Mouse (Mus musculus): ENCODE measurements around the gene Vmn1r151. TPM values are rescaled to one million over a fixed set of nuclear protein-coding genes. Genes with fewer than 3 reads are reported as not detected.
"Not testable (repeated sequence)": the region's sequence is repeated elsewhere in the genome, so short reads cannot be mapped to it uniquely, and the experiment has no call there.

Vmn1r151 gene
- not detected in 2 replicates for polyA plus RNA-seq (2012; ENCODE audit: insufficient read depth, insufficient read length, missing spikeins)

- H3K4me3 ChIP-seq (ENCODE audit: insufficient read depth, low read length); H3K27ac ChIP-seq (ENCODE audit: insufficient read depth, low read depth, low read length); H3K4me1 ChIP-seq (ENCODE audit: control insufficient read depth, insufficient read depth, low read length): not testable (repeated sequence)
Measured at GRCm38 (mm10) chr7:22499578-22499977, at the start of gene Vmn1r151. Vmn1r151 (minus strand) TSS chr7:22499678.

- H3K4me3 ChIP-seq (ENCODE audit: insufficient read depth, low read length); H3K27ac ChIP-seq (ENCODE audit: insufficient read depth, low read depth, low read length); H3K4me1 ChIP-seq (ENCODE audit: control insufficient read depth, insufficient read depth, low read length): not testable (repeated sequence)
Measured at GRCm38 (mm10) chr7:22534787-22535186, 35.3 kb upstream of the Vmn1r151 start, which contains the start of gene Gm8677. Gm8677 (minus strand) TSS chr7:22534887.

GRCm38 (mm10) chr7:22522667-22523066 lies 23.2 kb upstream of the Vmn1r151 start, which contains the start of gene Vmn1r152:
Vmn1r152 (plus strand) TSS chr7:22522967.
- not testable (repeated sequence) for H3K4me1 ChIP-seq (ENCODE audit: control insufficient read depth, insufficient read depth, low read length); H3K4me3 ChIP-seq (ENCODE audit: insufficient read depth, low read length); H3K27ac ChIP-seq (ENCODE audit: insufficient read depth, low read depth, low read length)

GRCm38 (mm10) chr7:22463975-22464374 lies 35.5 kb downstream of the Vmn1r151 start, which contains the start of gene Gm10665:
Gm10665 (minus strand) TSS chr7:22464075.
- not testable (repeated sequence) for H3K27ac ChIP-seq (ENCODE audit: insufficient read depth, low read depth, low read length); H3K4me3 ChIP-seq (ENCODE audit: insufficient read depth, low read length); H3K4me1 ChIP-seq (ENCODE audit: control insufficient read depth, insufficient read depth, low read length)

Other genes starting within 250 kb of the Vmn1r151 start
- gene Gm4187, start 170.0 kb downstream of the Vmn1r151 start, polyA plus RNA-seq (2012; ENCODE audit: insufficient read depth, insufficient read length, missing spikeins): not detected in 2 replicates
- gene Gm8660, start 128.6 kb downstream of the Vmn1r151 start, polyA plus RNA-seq (2012; ENCODE audit: insufficient read depth, insufficient read length, missing spikeins): not detected in 2 replicates
- not detected in 2 replicates for gene Vmn1r148, start 86.1 kb downstream of the Vmn1r151 start, polyA plus RNA-seq (2012; ENCODE audit: insufficient read depth, insufficient read length, missing spikeins)
- gene Vmn1r149, start 61.4 kb downstream of the Vmn1r151 start, polyA plus RNA-seq (2012; ENCODE audit: insufficient read depth, insufficient read length, missing spikeins): not detected in 2 replicates
- not detected in 2 replicates for gene Gm10665, start 35.6 kb downstream of the Vmn1r151 start, polyA plus RNA-seq (2012; ENCODE audit: insufficient read depth, insufficient read length, missing spikeins)
- gene Vmn1r152, start 23.3 kb upstream of the Vmn1r151 start, polyA plus RNA-seq (2012; ENCODE audit: insufficient read depth, insufficient read length, missing spikeins): not detected in 2 replicates
- not detected in 2 replicates for gene Gm8677, start 35.2 kb upstream of the Vmn1r151 start, polyA plus RNA-seq (2012; ENCODE audit: insufficient read depth, insufficient read length, missing spikeins)
- not detected in 2 replicates for gene Gm4201, start 65.7 kb upstream of the Vmn1r151 start, polyA plus RNA-seq (2012; ENCODE audit: insufficient read depth, insufficient read length, missing spikeins)
- not detected in 2 replicates for gene Gm4565, start 88.4 kb upstream of the Vmn1r151 start, polyA plus RNA-seq (2012; ENCODE audit: insufficient read depth, insufficient read length, missing spikeins)
- not detected in 2 replicates for gene Vmn1r155, start 158.3 kb upstream of the Vmn1r151 start, polyA plus RNA-seq (2012; ENCODE audit: insufficient read depth, insufficient read length, missing spikeins)
- not detected in 2 replicates for gene Gm8693, start 192.6 kb upstream of the Vmn1r151 start, polyA plus RNA-seq (2012; ENCODE audit: insufficient read depth, insufficient read length, missing spikeins)
- not detected in 2 replicates for gene Gm4567, start 220.0 kb upstream of the Vmn1r151 start, polyA plus RNA-seq (2012; ENCODE audit: insufficient read depth, insufficient read length, missing spikeins)